Mouse (Mus musculus): ENCODE measurements at regions not wholly inside any gene's neighbourhood (a gene's known extent, or its start where the extent isn't known, plus 50 kb on each side); places are given as distances from the start of the nearest gene placed in this dataset.

DNA sequence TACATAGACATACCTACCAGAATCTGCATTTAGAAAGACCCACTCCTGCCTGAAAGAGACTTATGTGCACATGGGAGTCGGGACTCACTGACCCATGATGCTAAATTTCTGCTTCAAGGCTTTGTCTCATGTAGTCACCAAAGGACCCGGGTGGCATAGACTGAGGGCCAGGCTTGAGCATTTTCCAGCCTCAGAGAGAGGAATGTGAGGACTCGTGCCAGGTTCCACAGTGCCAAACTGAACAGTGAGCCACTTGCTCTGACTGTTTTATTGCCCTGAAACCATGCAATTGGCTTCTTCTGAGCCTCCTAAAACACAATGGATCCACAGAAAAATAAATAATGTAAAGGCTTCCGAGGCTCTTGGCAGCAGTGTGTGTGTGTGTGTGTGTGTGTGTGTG is 1727.9 kb upstream of the Gm7489 start:
- TF ChIP-seq GATA1 (IDR thresholded peaks at IDR 0.05; ENCODE audit: borderline replicate concordance, low read length) = no peak
- TF ChIP-seq CTCF (IDR thresholded peaks at IDR 0.05; ENCODE audit: low read depth, low read length) = no peak
- TF ChIP-seq POLR2AphosphoS5 (IDR thresholded peaks at IDR 0.05; ENCODE audit: insufficient replicate concordance, low read depth, low read length) = no peak
- TF ChIP-seq GATA2 (IDR thresholded peaks at IDR 0.05; ENCODE audit: borderline replicate concordance, low read depth, low read length) = no peak
- TF ChIP-seq TAL1 (conservative IDR thresholded peaks at IDR 0.05; ENCODE audit: low read depth, low read length) = no peak
